Mouse (Mus musculus) c-Kit-positive CD71-positive TER-119-positive erythroid progenitor cells, embryonic 14.5 days (primary cell): Measurements from ENCODE around the gene Gzf1.

Experiments used
- DNase-seq: peaks from one replicate; pipeline ENCODE4 v3.0.0-alpha.2; 2013; ENCODE audit warnings: low spot score

The Gzf1 gene

DNA sequence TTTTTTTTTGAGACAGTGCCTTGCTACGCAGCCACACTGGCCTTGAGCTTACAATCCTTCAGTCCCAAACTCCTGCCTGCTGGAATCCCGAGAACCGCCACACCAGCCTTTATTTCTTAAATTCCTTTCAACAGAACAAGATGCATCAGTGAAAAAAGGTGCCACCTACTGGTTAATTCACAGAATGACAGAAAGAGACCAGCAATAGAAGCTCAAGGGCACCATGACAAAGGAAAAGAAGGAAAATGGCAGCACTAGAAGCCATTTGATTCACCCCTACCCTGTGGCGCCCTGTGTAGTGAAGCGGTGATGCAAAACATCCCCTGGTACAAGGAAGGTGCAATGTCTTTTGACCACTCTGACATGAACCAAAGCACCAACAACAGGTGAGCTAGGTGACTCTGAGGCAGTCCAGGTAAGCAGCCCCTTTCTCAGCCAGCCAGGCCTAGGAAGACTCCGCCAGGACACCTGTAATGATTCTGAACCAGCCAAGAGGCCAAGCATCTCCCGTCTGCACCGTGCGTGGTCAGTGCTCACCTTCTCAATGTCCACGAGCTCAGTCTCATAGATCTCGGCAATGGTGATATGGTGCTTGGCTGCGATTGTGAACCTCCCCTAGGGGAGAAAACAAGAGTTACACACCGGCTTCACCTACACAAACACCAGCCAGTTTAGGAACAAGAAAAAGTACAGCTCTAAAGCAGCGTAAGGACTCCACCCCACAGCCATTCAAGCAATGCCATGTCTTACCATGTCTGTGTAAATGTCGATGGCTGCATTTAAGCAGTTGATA is 25.8 kb downstream of the Gzf1 start:
- DNase-seq: peak; percentile 16

DNA sequence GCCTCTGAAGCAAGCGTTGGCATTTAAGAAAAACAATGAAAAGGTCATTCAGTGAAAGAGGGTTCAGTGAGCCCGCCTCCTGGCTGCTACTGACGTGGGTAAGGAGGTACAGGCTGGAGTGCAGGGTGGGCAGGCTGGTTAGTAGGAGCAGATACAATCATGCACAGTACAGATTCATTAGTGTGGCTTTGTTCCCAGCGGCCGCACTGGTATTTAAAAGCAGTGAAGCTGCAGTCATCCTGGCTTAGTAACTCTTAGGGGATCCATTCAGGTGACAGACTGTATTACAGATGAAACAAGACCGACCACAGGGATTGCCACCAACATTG is 26.3 kb downstream of the Gzf1 start:
- no peak for DNase-seq

DNA sequence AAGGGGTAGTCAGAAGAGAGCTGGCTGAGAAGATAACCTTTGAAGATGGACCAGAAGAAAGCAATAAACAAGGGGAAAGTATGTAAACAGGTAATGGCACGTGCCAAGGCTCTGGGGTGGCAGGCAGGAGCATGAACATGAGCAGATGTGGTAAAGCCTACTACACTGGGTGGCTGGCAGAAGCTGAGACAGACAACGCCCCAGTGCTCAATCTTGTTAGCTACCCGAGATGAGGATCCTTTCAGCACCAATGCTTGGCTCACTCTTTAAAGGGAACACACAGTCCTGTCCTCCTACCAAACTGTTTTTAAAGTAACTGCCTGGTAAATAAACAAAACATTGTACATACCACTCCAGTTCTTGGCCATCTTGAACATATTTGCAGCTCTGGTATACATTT is 31.5 kb downstream of the Gzf1 start:
- DNase-seq: no peak

DNA sequence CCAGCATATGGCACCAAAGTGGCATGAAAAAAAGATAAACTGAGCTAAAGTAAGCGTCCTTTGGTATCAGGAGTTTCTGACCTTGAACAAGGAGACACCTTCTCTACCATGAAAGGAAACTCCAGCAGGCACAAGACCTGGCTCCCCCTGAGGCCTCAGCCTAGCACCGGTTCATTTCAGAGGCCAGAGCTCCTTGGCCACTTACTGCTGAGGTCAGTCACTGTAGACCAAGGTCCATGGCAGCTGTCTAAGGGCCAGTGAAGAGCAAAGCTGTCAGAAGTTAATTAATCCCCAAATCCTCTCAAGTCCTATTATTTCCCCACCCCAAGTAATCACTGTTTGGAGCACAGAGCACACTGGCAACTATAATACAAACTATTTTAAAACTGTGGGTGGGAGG is 36.2 kb downstream of the Gzf1 start:
- DNase-seq: no peak

DNA sequence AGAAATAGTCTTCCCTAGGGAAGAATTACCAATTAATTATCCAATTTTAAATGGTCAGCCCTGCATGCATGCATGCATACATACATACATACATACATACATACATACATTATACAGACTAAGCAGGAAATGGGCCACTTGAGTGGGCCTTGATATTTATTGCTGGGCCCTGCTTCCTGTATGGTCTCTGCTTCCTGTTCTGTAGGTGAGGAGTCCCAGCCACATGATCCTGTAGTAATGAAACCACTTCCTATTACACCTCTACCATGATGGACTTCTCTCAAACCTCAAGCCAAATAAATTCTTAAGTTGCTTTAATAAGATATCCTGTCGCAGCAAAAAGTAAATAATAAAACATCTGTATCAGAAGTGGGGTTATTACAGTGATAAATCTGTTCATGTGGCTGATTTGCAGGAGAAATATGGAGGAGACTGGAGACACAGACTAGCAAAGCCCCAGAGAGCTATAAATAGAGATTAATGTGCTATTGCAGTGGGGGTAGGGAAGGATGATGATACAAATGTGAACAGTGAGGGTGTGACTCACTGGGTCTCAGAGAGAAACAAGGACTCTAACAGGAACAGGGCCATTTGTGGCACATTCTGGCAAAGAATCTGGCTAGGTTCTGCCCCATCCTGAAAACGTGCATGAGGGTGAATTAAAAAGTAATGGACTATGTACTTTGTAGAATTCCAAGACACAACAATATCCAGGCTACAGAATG is 38.6 kb downstream of the Gzf1 start:
- no peak for DNase-seq

DNA sequence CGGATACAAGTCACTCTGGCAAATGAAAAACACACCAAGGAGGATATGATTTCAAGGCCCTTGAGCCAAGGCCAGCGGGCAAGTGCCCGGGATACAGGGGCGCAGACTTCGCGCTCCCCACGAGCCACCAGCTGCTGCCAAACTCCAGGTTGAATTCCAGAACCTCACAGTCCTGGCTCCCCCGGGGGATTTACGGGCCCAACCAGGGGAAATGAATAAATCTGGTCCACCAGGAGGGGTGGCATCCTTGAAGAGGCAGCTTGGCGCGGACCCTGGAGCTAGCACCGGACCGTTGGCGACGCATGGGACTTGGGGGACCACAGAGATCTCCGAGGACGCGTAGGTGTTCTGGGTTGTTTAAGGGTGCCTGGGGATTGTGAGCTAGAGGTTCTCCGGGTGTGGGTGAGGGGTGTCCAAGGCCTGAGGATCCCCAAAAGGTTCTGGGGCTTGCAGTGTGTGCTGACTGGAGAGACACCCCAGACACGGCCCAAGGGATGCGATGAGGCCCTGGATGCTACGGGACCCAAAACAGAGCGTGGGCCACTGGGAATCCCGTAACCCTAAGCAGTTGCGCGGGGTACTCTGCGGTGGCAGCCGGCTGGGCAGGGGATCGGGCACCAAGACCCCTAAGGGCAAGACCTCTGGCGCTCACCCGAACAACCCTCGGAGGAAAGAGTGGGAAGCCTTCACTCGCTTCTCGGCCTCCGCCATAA is 50.9 kb downstream of the Gzf1 start:
- no peak for DNase-seq

DNA sequence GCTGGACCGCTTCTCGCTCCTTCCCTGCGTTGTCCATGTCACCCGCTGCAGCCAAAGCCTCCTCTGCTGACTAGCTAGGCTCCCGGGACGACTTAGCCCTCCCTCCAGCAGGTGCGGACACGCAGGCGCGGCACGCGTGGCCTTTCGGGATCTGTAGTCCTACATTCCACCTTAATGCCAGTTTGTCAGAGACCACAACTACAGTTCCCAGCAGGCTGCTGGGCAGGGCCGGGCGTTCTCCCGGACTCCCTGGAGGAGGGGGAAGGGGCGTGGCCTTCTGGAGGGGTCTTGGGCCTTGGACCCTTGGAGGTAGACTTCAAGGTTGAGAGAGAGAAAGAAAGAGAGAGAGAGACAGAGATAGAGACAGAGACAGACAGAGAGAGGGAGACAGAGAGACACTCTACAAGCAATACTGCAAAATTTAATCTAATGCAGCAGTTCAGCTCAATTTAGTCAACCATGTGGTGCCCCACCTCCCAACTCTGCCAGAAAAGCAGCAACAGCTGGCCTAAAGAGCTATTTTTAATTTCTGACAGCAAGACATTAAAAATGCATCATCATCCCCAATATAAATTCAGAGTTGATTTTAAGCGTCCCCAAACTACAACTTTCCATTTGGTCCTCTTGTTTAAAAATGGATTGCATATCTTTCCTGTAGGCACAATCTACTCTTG is 51.6 kb downstream of the Gzf1 start, which contains the start of gene Napb:
Gene Napb (minus strand): TSS at position 141 of the 674 bp plus-strand sequence.
- peak; percentile 44 for DNase-seq
